Mouse (Mus musculus): ENCODE data around the gene Adamtsl1. TPM values are rescaled to one million over a fixed set of nuclear protein-coding genes. Genes with fewer than 3 reads are reported as not detected.

The Adamtsl1 gene
- total and polyA plus RNA-seq, 3 experiments = 0.05 TPM; not detected in 2

GRCm38 (mm10) chr4:85554696-85555095 lies 40.7 kb downstream of the Adamtsl1 start:
- DNase-seq (ENCODE audit: low spot score) (no peak), ATAC-seq (ENCODE audit: extremely low read depth, insufficient number of reproducible peaks, low FRiP score, poor library complexity, severe bottlenecking) (no peak)
- TF ChIP-seq POLR2AphosphoS5 (IDR thresholded peaks at IDR 0.05; ENCODE audit: insufficient replicate concordance, low read depth, low read length) = no peak
- no peak for TF ChIP-seq GATA1 (IDR thresholded peaks at IDR 0.05; ENCODE audit: borderline replicate concordance, low read length)
- TF ChIP-seq CTCF (IDR thresholded peaks at IDR 0.05; ENCODE audit: low read depth, low read length) = no peak
- no peak for TF ChIP-seq GATA2 (IDR thresholded peaks at IDR 0.05; ENCODE audit: borderline replicate concordance, low read depth, low read length)
- no peak for TF ChIP-seq TAL1 (conservative IDR thresholded peaks at IDR 0.05; ENCODE audit: low read depth, low read length)
- Histone ChIP-seq H3K4me3 (ENCODE audit: low read depth, low read length) (no peak overlapping the region), H3K9me3 (replicated peaks) (peaks cover 5% of the 10 kb centered on the region), H3K36me3 (replicated peaks) (no peaks in the 10 kb centered on the region), H3K27me3 (ENCODE audit: insufficient read depth, low read length) (no peaks in the 10 kb centered on the region), H3K4me1 (ENCODE audit: insufficient read depth, low read depth, low read length) (no peaks in the 10 kb centered on the region)

- no peak overlapping the region for H3K4me3 ChIP-seq (ENCODE audit: low read depth, low read length)
- H3K27me3 ChIP-seq (ENCODE audit: insufficient read depth, low read length) = no peaks in the 10 kb centered on the region
- DNase-seq (ENCODE audit: low spot score) = no peak
- TF ChIP-seq POLR2AphosphoS5 (IDR thresholded peaks at IDR 0.05; ENCODE audit: insufficient replicate concordance, low read depth, low read length) = no peak
- TF ChIP-seq GATA1 (IDR thresholded peaks at IDR 0.05; ENCODE audit: borderline replicate concordance, low read length) = no peak
- no peak for TF ChIP-seq TAL1 (conservative IDR thresholded peaks at IDR 0.05; ENCODE audit: low read depth, low read length)
- no peak for ATAC-seq (ENCODE audit: extremely low read depth, insufficient number of reproducible peaks, low FRiP score, poor library complexity, severe bottlenecking)
- H3K4me1 ChIP-seq (ENCODE audit: insufficient read depth, low read depth, low read length) = no peaks in the 10 kb centered on the region
- H3K36me3 ChIP-seq (replicated peaks) = no peaks in the 10 kb centered on the region
- peaks cover 5% of the 10 kb centered on the region for H3K9me3 ChIP-seq (replicated peaks)
Observed at GRCm38 (mm10) chr4:85559753-85560152, 45.8 kb downstream of the Adamtsl1 start.

GRCm38 (mm10) chr4:85585426-85585825 lies 71.5 kb downstream of the Adamtsl1 start:
- no peaks in the 10 kb centered on the region for H3K27me3 ChIP-seq (ENCODE audit: insufficient read depth, low read length)
- H3K4me3 ChIP-seq (ENCODE audit: low read depth, low read length) = no peak overlapping the region
- no peaks in the 10 kb centered on the region for H3K36me3 ChIP-seq (replicated peaks)
- no peaks in the 10 kb centered on the region for H3K4me1 ChIP-seq (ENCODE audit: insufficient read depth, low read depth, low read length)
- TF ChIP-seq CTCF (IDR thresholded peaks at IDR 0.05; ENCODE audit: low read depth, low read length) (no peak), GATA2 (IDR thresholded peaks at IDR 0.05; ENCODE audit: borderline replicate concordance, low read depth, low read length) (no peak), POLR2AphosphoS5 (IDR thresholded peaks at IDR 0.05; ENCODE audit: insufficient replicate concordance, low read depth, low read length) (no peak), GATA1 (IDR thresholded peaks at IDR 0.05; ENCODE audit: borderline replicate concordance, low read length) (no peak), TAL1 (conservative IDR thresholded peaks at IDR 0.05; ENCODE audit: low read depth, low read length) (no peak)
- ATAC-seq (ENCODE audit: extremely low read depth, insufficient number of reproducible peaks, low FRiP score, poor library complexity, severe bottlenecking) (no peak), DNase-seq (ENCODE audit: low spot score) (no peak)
- H3K9me3 ChIP-seq (replicated peaks) = no peaks in the 10 kb centered on the region

GRCm38 (mm10) chr4:85588928-85589327 lies 75.0 kb downstream of the Adamtsl1 start:
- DNase-seq (ENCODE audit: low spot score) (no peak), ATAC-seq (ENCODE audit: extremely low read depth, insufficient number of reproducible peaks, low FRiP score, poor library complexity, severe bottlenecking) (no peak)
- Histone ChIP-seq H3K9me3 (replicated peaks) (no peaks in the 10 kb centered on the region), H3K4me1 (ENCODE audit: insufficient read depth, low read depth, low read length) (no peaks in the 10 kb centered on the region), H3K27me3 (ENCODE audit: insufficient read depth, low read length) (no peaks in the 10 kb centered on the region), H3K4me3 (ENCODE audit: low read depth, low read length) (no peak overlapping the region), H3K36me3 (replicated peaks) (no peaks in the 10 kb centered on the region)
- TF ChIP-seq CTCF (IDR thresholded peaks at IDR 0.05; ENCODE audit: low read depth, low read length) (no peak), GATA2 (IDR thresholded peaks at IDR 0.05; ENCODE audit: borderline replicate concordance, low read depth, low read length) (no peak), GATA1 (IDR thresholded peaks at IDR 0.05; ENCODE audit: borderline replicate concordance, low read length) (no peak), POLR2AphosphoS5 (IDR thresholded peaks at IDR 0.05; ENCODE audit: insufficient replicate concordance, low read depth, low read length) (no peak), TAL1 (conservative IDR thresholded peaks at IDR 0.05; ENCODE audit: low read depth, low read length) (no peak)

GRCm38 (mm10) chr4:85591037-85591436 lies 77.1 kb downstream of the Adamtsl1 start:
- H3K4me1 ChIP-seq (ENCODE audit: insufficient read depth, low read depth, low read length) = no peaks in the 10 kb centered on the region
- H3K27me3 ChIP-seq (ENCODE audit: insufficient read depth, low read length) = no peaks in the 10 kb centered on the region
- DNase-seq (ENCODE audit: low spot score) (no peak), ATAC-seq (ENCODE audit: extremely low read depth, insufficient number of reproducible peaks, low FRiP score, poor library complexity, severe bottlenecking) (no peak)
- H3K9me3 ChIP-seq (replicated peaks) = no peaks in the 10 kb centered on the region
- no peaks in the 10 kb centered on the region for H3K36me3 ChIP-seq (replicated peaks)
- TF ChIP-seq POLR2AphosphoS5 (IDR thresholded peaks at IDR 0.05; ENCODE audit: insufficient replicate concordance, low read depth, low read length) (no peak), TAL1 (conservative IDR thresholded peaks at IDR 0.05; ENCODE audit: low read depth, low read length) (no peak), GATA1 (IDR thresholded peaks at IDR 0.05; ENCODE audit: borderline replicate concordance, low read length) (no peak), CTCF (IDR thresholded peaks at IDR 0.05; ENCODE audit: low read depth, low read length) (no peak), GATA2 (IDR thresholded peaks at IDR 0.05; ENCODE audit: borderline replicate concordance, low read depth, low read length) (no peak)
- H3K4me3 ChIP-seq (ENCODE audit: low read depth, low read length) = no peak overlapping the region

- Histone ChIP-seq H3K4me3 (ENCODE audit: low read depth, low read length) (no peak overlapping the region), H3K27me3 (ENCODE audit: insufficient read depth, low read length) (no peaks in the 10 kb centered on the region), H3K36me3 (replicated peaks) (no peaks in the 10 kb centered on the region), H3K9me3 (replicated peaks) (no peaks in the 10 kb centered on the region), H3K4me1 (ENCODE audit: insufficient read depth, low read depth, low read length) (no peaks in the 10 kb centered on the region)
- no peak for ATAC-seq (ENCODE audit: extremely low read depth, insufficient number of reproducible peaks, low FRiP score, poor library complexity, severe bottlenecking)
- DNase-seq (ENCODE audit: low spot score) = no peak
- TF ChIP-seq GATA1 (IDR thresholded peaks at IDR 0.05; ENCODE audit: borderline replicate concordance, low read length) (no peak), TAL1 (conservative IDR thresholded peaks at IDR 0.05; ENCODE audit: low read depth, low read length) (no peak), GATA2 (IDR thresholded peaks at IDR 0.05; ENCODE audit: borderline replicate concordance, low read depth, low read length) (no peak), CTCF (IDR thresholded peaks at IDR 0.05; ENCODE audit: low read depth, low read length) (no peak), POLR2AphosphoS5 (IDR thresholded peaks at IDR 0.05; ENCODE audit: insufficient replicate concordance, low read depth, low read length) (no peak)
Observed at GRCm38 (mm10) chr4:85594159-85594558, 80.2 kb downstream of the Adamtsl1 start.

All from G1E (cell line).